Mouse (Mus musculus) cerebellum, adult 2 months (tissue): Measurements from ENCODE around the gene Wbp2.

Experiments
- CTCF ChIP-seq: fragments of 200-500 bp; IDR thresholded peaks from 2 replicates; pipeline ENCODE4 v1.5.1; 2011; ENCODE audit warnings: low read depth, mild to moderate bottlenecking, control low read depth, low read length, moderate library complexity, borderline replicate concordance; ENCODE audit not compliant: insufficient read depth
- POLR2A ChIP-seq: fragments of 200-500 bp; IDR thresholded peaks from 2 replicates; pipeline ENCODE4 v1.6.1; 2011; ENCODE audit warnings: low read length, control low read depth, borderline replicate concordance; ENCODE audit not compliant: insufficient read depth

- TF ChIP-seq POLR2A, result no peak
- TF ChIP-seq CTCF, result no peak
These were observed 28.7 kb downstream of the Wbp2 start for GRCm38 (mm10) chr11:116058022-116058614.
